ENCODE assay signal across 28 mouse cellular contexts in the genomic region with DNA sequence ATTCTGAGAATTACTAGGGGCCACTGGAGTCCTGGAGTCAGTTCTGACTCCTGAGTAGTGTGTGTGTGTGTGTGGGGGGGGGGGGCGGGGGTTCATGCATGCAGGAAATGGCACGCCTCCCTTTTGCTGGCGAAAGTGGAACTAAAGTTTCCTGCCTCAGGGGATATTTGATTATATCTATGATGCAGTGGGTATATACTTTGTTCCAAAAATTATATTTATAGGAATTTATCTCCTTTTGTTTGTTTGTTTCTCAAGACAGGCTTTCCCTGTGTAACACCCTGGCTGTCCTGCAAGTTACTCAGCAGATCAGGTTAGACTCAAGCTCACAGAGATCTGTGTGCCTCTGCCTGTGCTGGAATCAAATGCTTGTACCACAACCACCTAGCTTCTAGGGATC. TPM values are rescaled to one million over a fixed set of nuclear protein-coding genes. Genes with fewer than 3 reads are reported as not detected.
A peak's percentile ranks its signal among the peaks of the same experiment; 100 is the strongest.
DNase-seq lines count a peak whose midpoint lies in the region; ATAC-seq and TF ChIP-seq lines count a peak whose summit lies in the region.
"Had no signal": no experiment of that assay in that cellular context is flagged by ENCODE, and none has a peak within 500 bp of the region (broad histone marks: within the 10 kb centered on the region; RNA-seq: fewer than 3 reads in every experiment).

No protein-coding gene starts in this region.

- H3K4me1 ChIP-seq in hindbrain, embryonic 11.5 days (replicated peaks; ENCODE audit: control insufficient read depth, insufficient read depth, low read length) = no peaks in the 10 kb centered on the region
- H3K4me1 ChIP-seq: forebrain, embryonic 15.5 days; heart, embryonic 15.5 days had no signal

- H3K9ac ChIP-seq in hindbrain, embryonic 11.5 days (ENCODE audit: low read depth, low read length) = no peak overlapping the region
- H3K9ac ChIP-seq: forebrain, embryonic 15.5 days; heart, embryonic 15.5 days; liver, embryonic 13.5 days had no signal

- no peak for TF ChIP-seq CTCF in left cerebral cortex, adult 2 months (IDR thresholded peaks at IDR 0.05)

- H3K4me2 ChIP-seq in hindbrain, embryonic 11.5 days (replicated peaks; ENCODE audit: low read depth, low read length) = no peak overlapping the region
- H3K4me2 ChIP-seq: forebrain, embryonic 15.5 days; heart, embryonic 15.5 days; liver, embryonic 13.5 days had no signal

- peak; percentile 91 for ATAC-seq in inflammation-experienced regulatory T-cells, adult 6 months
- ATAC-seq in hindbrain, embryonic 11.5 days (ENCODE audit: low FRiP score) = no peak
- ATAC-seq: forebrain, embryonic 15.5 days; lung, postnatal 0 days had no signal

- H3K27ac ChIP-seq in left cerebral cortex, adult 2 months = peak overlapping the region; percentile 19; the same call in 1 of the 2 replicates
- no peak overlapping the region for H3K27ac ChIP-seq in hindbrain, embryonic 11.5 days (ENCODE audit: low read depth, low read length)
- H3K27ac ChIP-seq: forebrain, embryonic 15.5 days; heart, embryonic 15.5 days; liver, embryonic 13.5 days had no signal

- H3K36me3 ChIP-seq in hindbrain, embryonic 11.5 days (ENCODE audit: control insufficient read depth, insufficient read depth, low read length) = no peaks in the 10 kb centered on the region
- H3K36me3 ChIP-seq: forebrain, embryonic 15.5 days; G1E; heart, embryonic 15.5 days; liver, embryonic 13.5 days had no signal

- no peak overlapping the region for H3K4me3 ChIP-seq in left cerebral cortex, adult 2 months
- H3K4me3 ChIP-seq in hindbrain, embryonic 11.5 days (ENCODE audit: low read depth, low read length) = no peak overlapping the region
- H3K4me3 ChIP-seq: erythroblast, embryonic 14.5 days; forebrain, embryonic 15.5 days; heart, embryonic 15.5 days; liver, embryonic 13.5 days had no signal

- intact Hi-C loops in left cerebral cortex, adult 2 months (cut with DNase I) = no loop called here
- intact Hi-C loops in left cerebral cortex, postnatal 4 days (cut with DNase I) = no loop called here

- no peaks in the 10 kb centered on the region for H3K27me3 ChIP-seq in hindbrain, embryonic 11.5 days (ENCODE audit: control insufficient read depth, insufficient read depth, low read length)
- H3K27me3 ChIP-seq: forebrain, embryonic 15.5 days; heart, embryonic 15.5 days; liver, embryonic 13.5 days had no signal

- no peak for DNase-seq in left cerebral cortex, adult 2 months (ENCODE audit: extremely low spot score in 1 of 2, low spot score in 2 of 2)
- DNase-seq in left cerebral cortex, postnatal 4 days = no peak
- peak; percentile 22 for DNase-seq in thymus, postnatal 4 days
- no peak for DNase-seq in thymus, adult 18-20 months
- DNase-seq in hindbrain, embryonic 11.5 days (ENCODE audit: low spot score) = no peak
- DNase-seq in gastrocnemius, adult 8-10 months (ENCODE audit: low spot score in 2 of 2) = no peak
- no peak for DNase-seq in urinary bladder, postnatal 10 days (ENCODE audit: low spot score)
- DNase-seq: adrenal gland, postnatal 10 days; cerebellum, adult 2 months; liver, embryonic 13.5 days; right cerebral cortex, postnatal 25 days had no signal

- no peaks in the 10 kb centered on the region for H3K9me3 ChIP-seq in hindbrain, embryonic 11.5 days (ENCODE audit: control insufficient read depth, low read length)
- H3K9me3 ChIP-seq: forebrain, embryonic 15.5 days; G1E; heart, embryonic 15.5 days; liver, embryonic 13.5 days had no signal

- WGBS in hindbrain, embryonic 11.5 days = 86% methylated on average over 2 of the region's 3 CpGs

RNA-seq across cellular contexts. Expression of gene Ccr1l1, which starts 11.5 kb away (rescaled TPM):
- not detected for total RNA-seq in left cerebral cortex, adult 2 months (2021)
- not detected for total RNA-seq in left cerebral cortex, postnatal 4 days (2021)
- not detected for polyA plus RNA-seq in inflammation-experienced regulatory T-cells, adult 6 months (2017; shearing (Covaris generic))
- not detected in 2 replicates for polyA plus RNA-seq in hindbrain, embryonic 11.5 days (2014; fragmentation: Nextera tagmentation; extraction: Ambion mirVana)
- total RNA-seq in gastrocnemius, adult 8-10 months (2022) = not detected
- total RNA-seq: adrenal gland, postnatal 10 days; common myeloid progenitor, adult 5-6 weeks; heart, adult 18-20 months; hematopoietic stem cell, adult 5-6 weeks; layer of hippocampus, postnatal 25 days; left cerebral cortex, postnatal 36 days; midbrain, postnatal 0 days had no signal
- polyA plus RNA-seq: cerebellum, adult 2 months; embryonic facial prominence, embryonic 11.5 days; erythroblast, embryonic 14.5 days; forebrain, embryonic 15.5 days; G1E; heart, embryonic 15.5 days; intestine, embryonic 14.5 days; kidney, embryonic 14.5 days; liver, embryonic 13.5 days; lung, postnatal 0 days; midbrain, postnatal 0 days; neural tube, embryonic 14.5 days; thymus, postnatal 0 days had no signal

RNA-seq across cellular contexts. Expression of gene Ccr1, which starts 21.2 kb away (rescaled TPM):
- total RNA-seq in left cerebral cortex, adult 2 months (2021) = under 1 TPM in 1 of 2 experiments, not detected in 1; 0.38 TPM
- under 1 TPM; 0.56 to 0.74 TPM for total RNA-seq in left cerebral cortex, postnatal 4 days (2021)
- polyA plus RNA-seq in inflammation-experienced regulatory T-cells, adult 6 months (2017; shearing (Covaris generic)) = 1 to 10 TPM in 2 of 3 experiments, under 1 TPM in 1; 0.20 to 3.1 (median 1.7) TPM
- 0.70 and 1.3 TPM in 2 replicates for polyA plus RNA-seq in hindbrain, embryonic 11.5 days (2014; fragmentation: Nextera tagmentation; extraction: Ambion mirVana)
- total RNA-seq in gastrocnemius, adult 8-10 months (2022) = under 1 TPM in 2 of 4 experiments, not detected in 2; 0.09 to 0.21 TPM
- polyA plus RNA-seq: erythroblast, embryonic 14.5 days had no signal

RNA-seq across cellular contexts. Expression of gene Ccr3, which starts 32.1 kb away (rescaled TPM):
- not detected for total RNA-seq in left cerebral cortex, adult 2 months (2021)
- total RNA-seq in left cerebral cortex, postnatal 4 days (2021) = not detected
- polyA plus RNA-seq in inflammation-experienced regulatory T-cells, adult 6 months (2017; shearing (Covaris generic)) = 1 to 10 TPM in 2 of 3 experiments, under 1 TPM in 1; 0.28 to 2.0 (median 1.0) TPM
- polyA plus RNA-seq in hindbrain, embryonic 11.5 days (2014; fragmentation: Nextera tagmentation; extraction: Ambion mirVana) = 0.14 TPM in 1 of 2 replicates, not detected in the other
- total RNA-seq in gastrocnemius, adult 8-10 months (2022) = under 1 TPM in 1 of 4 experiments, not detected in 3; 0.09 TPM
- total RNA-seq: common myeloid progenitor, adult 5-6 weeks; heart, adult 18-20 months; layer of hippocampus, postnatal 25 days; left cerebral cortex, postnatal 36 days; midbrain, postnatal 0 days had no signal
- polyA plus RNA-seq: cerebellum, adult 2 months; embryonic facial prominence, embryonic 11.5 days; erythroblast, embryonic 14.5 days; forebrain, embryonic 15.5 days; G1E; intestine, embryonic 14.5 days; kidney, embryonic 14.5 days; midbrain, postnatal 0 days; neural tube, embryonic 14.5 days had no signal
